Mouse (Mus musculus) limb, embryonic 11.5 days (tissue): Measurements from ENCODE around the gene Lyzl4. TPM values are rescaled to one million over a fixed set of nuclear protein-coding genes. Genes with fewer than 3 reads are reported as not detected.

Source experiments
- ATAC-seq: fragments of 200-750 bp; cut with Nextera tagmentation; 2 replicates; pipeline ENCODE4 v1.8.0; 2017; ENCODE audit warnings: low read depth; ENCODE audit not compliant: insufficient number of reproducible peaks, low FRiP score, low TSS enrichment
- DNase-seq: peaks from one replicate; pipeline ENCODE4 v3.0.0-alpha.2; 2015; ENCODE audit warnings: low spot score
- H3K27ac ChIP-seq: fragments of 300-500 bp; sonication (generic); replicated peaks from 2 replicates; pipeline ENCODE4 v1.5.1; 2014; ENCODE audit warnings: low read depth, mild to moderate bottlenecking, low read length
- H3K27me3 ChIP-seq: fragments of 300-500 bp; sonication (generic); 2 replicates; pipeline ENCODE4 v1.6.1; 2014; ENCODE audit warnings: mild to moderate bottlenecking, low read length, mixed read lengths; ENCODE audit not compliant: control insufficient read depth, insufficient read depth
- H3K36me3 ChIP-seq: fragments of 300-500 bp; sonication (generic); 2 replicates; pipeline ENCODE4 v1.6.1; 2014; ENCODE audit warnings: mild to moderate bottlenecking, low read length, moderate library complexity, mixed read lengths; ENCODE audit not compliant: control insufficient read depth, insufficient read depth
- H3K4me1 ChIP-seq: fragments of 300-500 bp; sonication (generic); 2 replicates; pipeline ENCODE4 v1.6.1; 2014; ENCODE audit warnings: low read length, mixed read lengths; ENCODE audit not compliant: control insufficient read depth, insufficient read depth
- H3K4me2 ChIP-seq: fragments of 300-500 bp; sonication (generic); 2 replicates; pipeline ENCODE4 v1.6.1; 2014; ENCODE audit warnings: low read depth, mild to moderate bottlenecking, moderate library complexity; ENCODE audit not compliant: severe bottlenecking
- H3K4me3 ChIP-seq: fragments of 300-500 bp; sonication (generic); 2 replicates; pipeline ENCODE4 v1.5.1; 2014; ENCODE audit warnings: low read depth, low read length
- H3K9ac ChIP-seq: fragments of 300-500 bp; sonication (generic); 2 replicates; pipeline ENCODE4 v1.6.1; 2014; ENCODE audit warnings: mild to moderate bottlenecking, low read length
- H3K9me3 ChIP-seq: fragments of 300-500 bp; sonication (generic); 2 replicates; pipeline ENCODE4 v1.6.1; 2016; ENCODE audit warnings: low read length; ENCODE audit not compliant: control insufficient read depth
- WGBS: fragments of 180-500 bp; shearing (Covaris S2); extraction: QIAGEN DNeasy Blood & Tissue Kit; methylation state at CpG from one replicate; pipeline ENCODE4 v1.1.7; 2014; 5-methylcytosine and 5-hydroxymethylcytosine counted together
- polyA plus RNA-seq: library from polyadenylated mRNA; unstranded; fragments of >200 nt; fragmentation: Nextera tagmentation; extraction: Ambion mirVana; gene quantifications from 2 replicates; pipeline ENCODE4 v1.2.1, GENCODE M21; 2014

The Lyzl4 gene
- polyA plus RNA-seq, 1 experiment from 2014 or later = not detected

GRCm38 (mm10) chr9:121592948-121593550 is 48.8 kb downstream of the Lyzl4 start:
- H3K9me3 ChIP-seq = no peaks in the 10 kb centered on the region
- no peak overlapping the region for H3K4me3 ChIP-seq
- 80% methylated on average over 13 of the region's 13 CpGs for whole genome bisulfite sequencing
- H3K4me2 ChIP-seq = no peak overlapping the region
- H3K9ac ChIP-seq = no peak overlapping the region
- no peaks in the 10 kb centered on the region for H3K27me3 ChIP-seq
- no peaks in the 10 kb centered on the region for H3K4me1 ChIP-seq
- H3K27ac ChIP-seq = no peak overlapping the region
- DNase-seq (no peak), ATAC-seq (no peak)
- H3K36me3 ChIP-seq = no peaks in the 10 kb centered on the region

GRCm38 (mm10) chr9:121589533-121589932 is 52.4 kb downstream of the Lyzl4 start:
- DNase-seq = no peak
- Histone ChIP-seq H3K4me2 (no peak overlapping the region), H3K27ac (no peak overlapping the region), H3K9me3 (no peaks in the 10 kb centered on the region), H3K9ac (no peak overlapping the region), H3K27me3 (no peaks in the 10 kb centered on the region), H3K4me3 (no peak overlapping the region), H3K36me3 (no peaks in the 10 kb centered on the region), H3K4me1 (no peaks in the 10 kb centered on the region)
- no peak for ATAC-seq
- 63% methylated on average over 2 of the region's 2 CpGs for WGBS

GRCm38 (mm10) chr9:121574380-121574779 is 67.5 kb downstream of the Lyzl4 start:
- ATAC-seq (no peak), DNase-seq (no peak)
- Histone ChIP-seq H3K27ac (no peak overlapping the region), H3K9ac (no peak overlapping the region), H3K9me3 (no peaks in the 10 kb centered on the region), H3K36me3 (no peaks in the 10 kb centered on the region), H3K27me3 (no peaks in the 10 kb centered on the region), H3K4me1 (no peaks in the 10 kb centered on the region), H3K4me3 (no peak overlapping the region), H3K4me2 (no peak overlapping the region)
- WGBS = 65% methylated on average over 5 of the region's 5 CpGs

- 16% methylated on average over 1 of the region's 1 CpGs for WGBS
Observed at GRCm38 (mm10) chr9:121568451-121568850, 73.4 kb downstream of the Lyzl4 start.

GRCm38 (mm10) chr9:121566387-121566786 is 75.5 kb downstream of the Lyzl4 start:
- 87% methylated on average over 7 of the region's 7 CpGs for WGBS

More at GRCm38 (mm10) chr9:121568451-121568850, 73.4 kb downstream of the Lyzl4 start:
- Histone ChIP-seq H3K9me3 (no peaks in the 10 kb centered on the region), H3K4me1 (no peaks in the 10 kb centered on the region), H3K27me3 (no peaks in the 10 kb centered on the region), H3K4me3 (no peak overlapping the region), H3K36me3 (no peaks in the 10 kb centered on the region), H3K4me2 (no peak overlapping the region), H3K27ac (no peak overlapping the region), H3K9ac (no peak overlapping the region)
- ATAC-seq (no peak), DNase-seq (no peak)

GRCm38 (mm10) chr9:121563276-121563675 is 78.6 kb downstream of the Lyzl4 start:
- Histone ChIP-seq H3K27me3 (no peaks in the 10 kb centered on the region), H3K9ac (no peak overlapping the region), H3K4me3 (no peak overlapping the region), H3K27ac (no peak overlapping the region), H3K4me1 (no peaks in the 10 kb centered on the region), H3K36me3 (no peaks in the 10 kb centered on the region), H3K9me3 (no peaks in the 10 kb centered on the region), H3K4me2 (no peak overlapping the region)
- DNase-seq (no peak), ATAC-seq (no peak)
- WGBS = 86% methylated on average over 7 of the region's 7 CpGs

More at GRCm38 (mm10) chr9:121566387-121566786, 75.5 kb downstream of the Lyzl4 start:
- H3K4me3 ChIP-seq = no peak overlapping the region
- H3K27ac ChIP-seq = no peak overlapping the region
- no peak overlapping the region for H3K9ac ChIP-seq
- H3K27me3 ChIP-seq = no peaks in the 10 kb centered on the region
- H3K4me2 ChIP-seq = no peak overlapping the region
- DNase-seq = no peak
- no peak for ATAC-seq
- H3K36me3 ChIP-seq = no peaks in the 10 kb centered on the region
- no peaks in the 10 kb centered on the region for H3K9me3 ChIP-seq
- no peaks in the 10 kb centered on the region for H3K4me1 ChIP-seq

- H3K27me3 ChIP-seq = no peaks in the 10 kb centered on the region
- no peak overlapping the region for H3K27ac ChIP-seq
- H3K36me3 ChIP-seq = no peaks in the 10 kb centered on the region
- no peak overlapping the region for H3K9ac ChIP-seq
- H3K4me2 ChIP-seq = no peak overlapping the region
- ATAC-seq (no peak), DNase-seq (no peak)
- no peak overlapping the region for H3K4me3 ChIP-seq
- 73% methylated on average over 7 of the region's 7 CpGs for WGBS
- no peaks in the 10 kb centered on the region for H3K9me3 ChIP-seq
- 0 out of 2 replicates have a peak, but pooled peaks cover 2% of the 10 kb centered on the region for H3K4me1 ChIP-seq
Observed at GRCm38 (mm10) chr9:121560515-121560914, 81.4 kb downstream of the Lyzl4 start.

GRCm38 (mm10) chr9:121558167-121558566 is 83.7 kb downstream of the Lyzl4 start:
- 79% methylated on average over 6 of the region's 6 CpGs for WGBS
- no peaks in the 10 kb centered on the region for H3K27me3 ChIP-seq
- H3K4me2 ChIP-seq = no peak overlapping the region
- no peak overlapping the region for H3K9ac ChIP-seq
- ATAC-seq = no peak
- no peaks in the 10 kb centered on the region for H3K9me3 ChIP-seq
- H3K27ac ChIP-seq = no peak overlapping the region
- no peak for DNase-seq
- H3K4me3 ChIP-seq = no peak overlapping the region
- no peaks in the 10 kb centered on the region for H3K36me3 ChIP-seq
- 0 out of 2 replicates have a peak, but pooled peaks cover 2% of the 10 kb centered on the region for H3K4me1 ChIP-seq

- ATAC-seq (no peak), DNase-seq (no peak)
- Histone ChIP-seq H3K4me3 (no peak overlapping the region), H3K27ac (no peak overlapping the region), H3K4me1 (0 out of 2 replicates have a peak, but pooled peaks cover 2% of the 10 kb centered on the region), H3K27me3 (no peaks in the 10 kb centered on the region), H3K4me2 (no peak overlapping the region), H3K36me3 (no peaks in the 10 kb centered on the region), H3K9me3 (no peaks in the 10 kb centered on the region), H3K9ac (no peak overlapping the region)
- WGBS = 70% methylated on average over 5 of the region's 5 CpGs
Observed at GRCm38 (mm10) chr9:121556913-121557312, 85.0 kb downstream of the Lyzl4 start.
